Mouse (Mus musculus) liver, embryonic 14.5 days (tissue): ENCODE data around the gene Lysmd4.

Experiments used
- CTCF ChIP-seq: IDR thresholded peaks from 2 replicates; pipeline ENCODE4 v1.5.1; 2016; ENCODE audit warnings: antibody characterized with exemption, low read depth, control low read depth
- EP300 ChIP-seq: IDR thresholded peaks from 2 replicates; pipeline ENCODE4 v1.6.1; 2016; ENCODE audit warnings: antibody characterized with exemption, low read depth

DNA sequence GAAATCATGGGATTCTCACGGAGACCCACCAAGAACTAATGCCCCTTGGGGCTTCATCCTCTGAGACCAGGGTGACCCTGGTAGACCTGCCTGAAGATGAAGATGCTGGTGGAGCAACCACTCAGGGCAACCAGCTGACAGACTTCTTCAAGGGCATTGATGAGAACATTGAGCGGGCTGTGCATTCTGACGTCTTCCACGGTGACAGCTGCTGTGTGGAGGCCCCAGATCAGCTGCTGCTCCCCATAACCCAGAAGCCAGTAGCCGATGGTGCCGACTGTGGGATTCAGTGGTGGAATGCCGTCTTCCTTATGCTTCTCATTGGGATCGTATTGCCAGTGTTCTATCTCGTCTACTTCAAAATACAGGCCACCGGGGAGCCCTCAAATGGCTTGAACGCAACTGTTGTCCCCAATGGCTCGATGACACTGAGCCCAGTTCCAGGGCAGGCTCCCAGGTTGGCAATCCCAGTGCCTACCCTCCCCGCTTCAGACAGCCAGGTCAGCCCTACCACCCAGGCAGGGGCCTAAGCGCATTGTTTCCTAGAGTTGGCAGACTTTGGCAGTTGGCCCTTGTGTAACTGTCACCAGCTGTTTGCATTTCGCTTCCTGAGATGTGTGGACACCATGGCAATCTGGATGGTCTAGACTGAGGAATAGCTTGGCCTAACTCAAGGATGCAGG, 3.7 kb downstream of the Lysmd4 start:
- TF ChIP-seq CTCF (no peak), EP300 (no peak)
